Mouse (Mus musculus) forebrain, postnatal 0 days (tissue): ENCODE measurements around the gene Nfix. TPM values are rescaled to one million over a fixed set of nuclear protein-coding genes. Genes with fewer than 3 reads are reported as not detected.

Experiments used
- ATAC-seq: fragments of 200-750 bp; cut with Nextera tagmentation; 2 replicates; pipeline ENCODE4 v1.8.0; 2017; ENCODE audit warnings: mild to moderate bottlenecking, moderate library complexity
- DNase-seq: peaks from one replicate; pipeline ENCODE4 v3.0.0-alpha.2; 2015
- H3K27ac ChIP-seq: fragments of 300-500 bp; sonication (generic); 2 replicates; pipeline ENCODE4 v1.5.1; 2014; ENCODE audit warnings: low read depth, mild to moderate bottlenecking, antibody characterized with exemption, low read length, moderate library complexity, mixed read lengths
- H3K27me3 ChIP-seq: fragments of 300-500 bp; sonication (generic); 2 replicates; pipeline ENCODE4 v1.6.1; 2014; ENCODE audit warnings: mild to moderate bottlenecking, low read length, mixed read lengths; ENCODE audit not compliant: insufficient read depth
- H3K36me3 ChIP-seq: fragments of 300-500 bp; sonication (generic); 2 replicates; pipeline ENCODE4 v1.6.1; 2014; ENCODE audit warnings: mild to moderate bottlenecking, moderate library complexity; ENCODE audit not compliant: insufficient read depth
- H3K4me1 ChIP-seq: fragments of 300-500 bp; sonication (generic); 2 replicates; pipeline ENCODE4 v1.6.1; 2014; ENCODE audit warnings: antibody characterized with exemption; ENCODE audit not compliant: insufficient read depth
- H3K4me2 ChIP-seq: fragments of 300-500 bp; sonication (generic); 2 replicates; pipeline ENCODE4 v1.6.1; 2014; ENCODE audit warnings: low read depth, mild to moderate bottlenecking, moderate library complexity
- H3K4me3 ChIP-seq: fragments of 300-500 bp; sonication (generic); 2 replicates; pipeline ENCODE4 v1.5.1; 2014; ENCODE audit warnings: low read depth, low read length, mixed read lengths
- H3K9ac ChIP-seq: fragments of 300-500 bp; sonication (generic); 2 replicates; pipeline ENCODE4 v1.6.1; 2014; ENCODE audit warnings: mild to moderate bottlenecking
- H3K9me3 ChIP-seq: fragments of 300-500 bp; sonication (generic); 2 replicates; pipeline ENCODE4 v1.6.1; 2016; ENCODE audit warnings: low read length
- CTCF ChIP-seq: sonication (generic); IDR thresholded peaks from 2 replicates; pipeline ENCODE4 v1.5.1; 2016; ENCODE audit warnings: antibody characterized with exemption, control low read depth, low read depth
- WGBS: fragments of 180-500 bp; shearing (Covaris S2); extraction: QIAGEN DNeasy Blood & Tissue Kit; methylation state at CpG from one replicate; pipeline ENCODE4 v1.1.7; 2014; 5-methylcytosine and 5-hydroxymethylcytosine counted together
- polyA plus RNA-seq: library from polyadenylated mRNA; unstranded; fragments of >200 nt; fragmentation: Nextera tagmentation; extraction: Ambion mirVana; gene quantifications from 2 replicates; pipeline ENCODE4 v1.2.1, GENCODE M21; 2015
- total RNA-seq: library from RNA; depleted of rRNA; stranded (reverse); fragments of >200 nt; gene quantifications from 2 replicates; pipeline ENCODE4 v1.2.3, GENCODE M21; 2014

Gene Nfix
- total and polyA plus RNA-seq, 2 experiments from 2014 or later: 111 to 376 TPM

- Histone ChIP-seq H3K9ac (peak within 1 kb of the TSS; percentile 25; the same call in 1 of the 2 replicates), H3K36me3 (peaks cover 75% of the 10 kb centered on the region), H3K27me3 (no peaks in the 10 kb centered on the region), H3K4me2 (no peak within 1 kb of the TSS), H3K4me3 (no peak within 1 kb of the TSS), H3K27ac (peak within 1 kb of the TSS; percentile 82), H3K4me1 (peaks cover 18% of the 10 kb centered on the region), H3K9me3 (no peaks in the 10 kb centered on the region)
- WGBS: 10% methylated on average over 10 of the region's 10 CpGs
- ATAC-seq: peak; percentile 71
- peak; percentile 72 for DNase-seq
- TF ChIP-seq CTCF: 0 out of 2 replicates have a peak, but pooled peaks have one; percentile 11
Observed at GRCm38 (mm10) chr8:84722850-84723570, 77.1 kb downstream of the Nfix start, which contains the start of gene G430095P16Rik. Gene G430095P16Rik, plus strand, starts transcription at chr8:84723007.

GRCm38 (mm10) chr8:84722530-84722849 lies 77.7 kb downstream of the Nfix start:
- no peak; the same call in 1 of the 2 replicates for ATAC-seq
- 48% methylated on average over 6 of the region's 6 CpGs for WGBS
- no peaks in the 10 kb centered on the region for H3K9me3 ChIP-seq
- H3K36me3 ChIP-seq: peaks cover 78% of the 10 kb centered on the region
- no peak overlapping the region for H3K4me2 ChIP-seq
- H3K27me3 ChIP-seq: no peaks in the 10 kb centered on the region
- H3K9ac ChIP-seq: 0 out of 2 replicates have a peak overlapping the region, but pooled peaks have one; percentile 25
- peaks cover 18% of the 10 kb centered on the region for H3K4me1 ChIP-seq
- peak overlapping the region; percentile 82 for H3K27ac ChIP-seq
- DNase-seq: no peak
- no peak; the same call in 1 of the 2 replicates for TF ChIP-seq CTCF
- no peak overlapping the region for H3K4me3 ChIP-seq

DNA sequence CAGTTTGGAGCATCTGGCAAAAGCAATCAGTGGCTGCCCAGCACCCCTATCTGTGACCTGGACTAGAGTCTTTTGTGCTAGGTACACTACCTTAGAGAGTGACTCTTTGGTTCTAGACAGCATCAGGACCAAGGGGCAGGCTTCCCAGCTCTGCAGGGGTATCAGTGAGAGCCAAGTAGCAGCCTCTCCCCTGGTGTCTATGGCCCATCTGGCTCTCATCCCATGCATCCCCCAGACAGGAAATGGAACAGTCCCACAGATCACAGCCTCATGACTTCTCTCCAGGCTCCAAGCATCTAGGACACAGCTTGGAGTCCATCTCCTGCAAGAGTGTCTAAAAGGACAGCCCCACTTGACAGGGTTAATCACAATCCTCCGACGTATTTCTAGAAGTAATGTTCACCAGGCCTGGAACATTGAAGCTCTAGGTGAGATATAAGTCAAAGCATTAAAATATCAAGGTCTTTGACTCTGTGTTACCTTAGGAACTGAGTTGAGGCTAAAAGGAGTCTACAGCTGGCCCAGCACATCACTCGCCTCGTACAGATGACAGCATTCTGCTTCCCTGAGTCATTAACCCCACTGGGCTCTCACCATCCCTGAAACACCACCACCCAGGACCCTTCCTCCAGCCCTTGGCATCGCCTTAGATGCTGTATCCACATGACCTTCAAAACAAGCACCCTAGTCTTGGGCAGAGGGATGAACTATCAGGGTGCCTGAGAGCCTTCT lies 81.0 kb downstream of the Nfix start:
- 78% methylated on average over 5 of the region's 5 CpGs for WGBS
- Histone ChIP-seq H3K4me3 (no peak overlapping the region), H3K9ac (no peak overlapping the region), H3K4me2 (no peak overlapping the region), H3K9me3 (no peaks in the 10 kb centered on the region), H3K27ac (no peak overlapping the region), H3K36me3 (peaks cover 60% of the 10 kb centered on the region), H3K27me3 (no peaks in the 10 kb centered on the region), H3K4me1 (peaks cover 15% of the 10 kb centered on the region)
- DNase-seq: no peak
- ATAC-seq: no peak
- TF ChIP-seq CTCF: no peak

DNA sequence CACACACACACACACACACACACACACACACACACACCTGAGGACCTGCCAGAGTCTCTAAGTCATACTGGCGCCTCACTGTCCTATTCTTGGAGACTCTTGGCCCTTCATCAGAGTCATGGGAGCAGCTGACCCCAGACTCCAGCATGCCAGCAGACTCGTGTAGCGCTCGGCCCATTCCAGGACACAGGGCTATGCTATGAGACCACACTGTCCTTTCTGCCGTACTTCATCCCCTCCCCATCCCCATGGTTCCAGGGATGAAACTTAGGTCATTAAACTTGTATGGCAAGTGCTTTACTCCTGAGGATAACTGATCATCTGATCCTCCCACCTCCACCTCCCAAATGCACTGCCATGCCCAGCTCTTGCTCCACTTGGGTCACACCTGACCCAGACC lies 81.7 kb downstream of the Nfix start:
- H3K9ac ChIP-seq: no peak overlapping the region
- no peaks in the 10 kb centered on the region for H3K9me3 ChIP-seq
- H3K4me2 ChIP-seq: no peak overlapping the region
- no peak overlapping the region for H3K27ac ChIP-seq
- no peak for DNase-seq
- no peaks in the 10 kb centered on the region for H3K27me3 ChIP-seq
- H3K36me3 ChIP-seq: peaks cover 60% of the 10 kb centered on the region
- no peak for ATAC-seq
- TF ChIP-seq CTCF: no peak
- whole genome bisulfite sequencing: 91% methylated on average over 5 of the region's 5 CpGs
- H3K4me3 ChIP-seq: no peak overlapping the region
- peaks cover 13% of the 10 kb centered on the region for H3K4me1 ChIP-seq

- Histone ChIP-seq H3K36me3 (peaks cover 56% of the 10 kb centered on the region), H3K4me2 (no peak overlapping the region), H3K4me3 (no peak overlapping the region), H3K9ac (no peak overlapping the region), H3K27ac (peak overlapping the region; percentile 57), H3K27me3 (no peaks in the 10 kb centered on the region), H3K4me1 (peaks cover 5% of the 10 kb centered on the region), H3K9me3 (no peaks in the 10 kb centered on the region)
- DNase-seq (no peak), ATAC-seq (no peak)
- WGBS: 62% methylated on average over 11 of the region's 11 CpGs
- no peak for TF ChIP-seq CTCF
Observed at GRCm38 (mm10) chr8:84716790-84717189, 83.4 kb downstream of the Nfix start.

DNA sequence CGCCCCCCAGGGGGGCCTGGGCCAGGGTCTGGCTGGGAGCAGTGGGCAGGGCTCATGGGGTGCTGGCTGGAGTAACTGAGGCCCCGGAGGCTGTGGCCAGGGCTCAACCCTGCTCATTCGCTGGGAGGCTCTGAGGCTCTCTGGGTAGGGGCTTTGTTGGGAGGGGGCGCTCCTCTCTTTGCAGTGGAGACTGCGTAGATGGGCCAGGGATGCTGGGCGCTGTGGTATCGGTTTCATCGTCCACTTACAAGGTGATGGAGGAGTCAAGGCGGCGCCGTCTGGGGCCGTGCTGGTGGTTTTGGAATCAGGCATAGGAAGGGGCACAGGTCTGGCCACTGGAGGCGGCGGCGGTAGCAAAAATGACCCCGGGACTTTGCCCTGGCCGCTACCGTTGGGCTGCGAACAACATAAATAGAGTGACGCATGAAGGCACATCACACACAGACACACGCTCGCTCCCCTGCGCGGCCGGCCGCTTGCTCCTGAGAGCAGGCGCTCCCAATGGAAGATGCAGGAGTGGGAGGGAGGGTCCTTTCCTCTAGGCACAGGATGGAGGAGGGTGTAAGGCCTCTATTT lies 84.2 kb downstream of the Nfix start:
- peak overlapping the region; percentile 80 for H3K27ac ChIP-seq
- no peaks in the 10 kb centered on the region for H3K27me3 ChIP-seq
- H3K4me1 ChIP-seq: peaks cover 5% of the 10 kb centered on the region
- peaks cover 48% of the 10 kb centered on the region for H3K36me3 ChIP-seq
- H3K9me3 ChIP-seq: no peaks in the 10 kb centered on the region
- no peak for TF ChIP-seq CTCF
- DNase-seq (peak; percentile 33), ATAC-seq (no peak)
- no peak overlapping the region for H3K4me3 ChIP-seq
- no peak overlapping the region; the same call in 1 of the 2 replicates for H3K4me2 ChIP-seq
- WGBS: 15% methylated on average over 27 of the region's 27 CpGs
- peak overlapping the region; percentile 39; the same call in 1 of the 2 replicates for H3K9ac ChIP-seq

DNA sequence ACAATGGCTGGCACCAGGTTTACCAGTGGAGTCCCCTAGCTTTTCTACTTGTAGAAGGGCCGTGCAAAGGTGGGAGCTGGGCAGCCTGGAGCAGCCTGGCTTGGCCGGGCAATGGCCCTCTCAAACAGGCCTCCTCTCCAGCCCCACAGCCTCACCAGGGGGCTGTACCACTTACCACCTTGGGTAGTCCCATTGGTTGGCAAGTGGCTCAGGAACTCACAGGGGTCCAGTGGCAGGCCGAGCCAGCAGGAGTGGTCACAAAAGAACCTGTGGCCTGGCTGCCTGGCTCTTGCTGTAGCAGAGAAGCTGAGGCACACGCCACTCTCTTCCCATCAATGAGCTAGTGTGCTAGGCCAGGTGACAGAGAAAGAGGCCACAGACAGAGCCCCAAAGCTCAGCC lies 86.0 kb downstream of the Nfix start:
- H3K9me3 ChIP-seq: no peaks in the 10 kb centered on the region
- TF ChIP-seq CTCF: no peak
- 36% methylated on average over 4 of the region's 4 CpGs for WGBS
- ATAC-seq (no peak), DNase-seq (peak; percentile 20)
- H3K9ac ChIP-seq: peak overlapping the region; percentile 22; the same call in 1 of the 2 replicates
- peak overlapping the region; percentile 77 for H3K27ac ChIP-seq
- no peak overlapping the region for H3K4me2 ChIP-seq
- no peaks in the 10 kb centered on the region for H3K27me3 ChIP-seq
- H3K36me3 ChIP-seq: peaks cover 30% of the 10 kb centered on the region
- peaks cover 5% of the 10 kb centered on the region for H3K4me1 ChIP-seq
- H3K4me3 ChIP-seq: no peak overlapping the region
